Mouse (Mus musculus) common myeloid progenitor, adult 5-6 weeks (primary cell): ENCODE measurements around the gene Irf2bp1. TPM values are rescaled to one million over a fixed set of nuclear protein-coding genes. Genes with fewer than 3 reads are reported as not detected.

Source experiments
- ATAC-seq: replicated peaks from 2 replicates; pipeline ENCODE4 v1.8.0; 2016; ENCODE audit warnings: low read depth, mild to moderate bottlenecking, moderate TSS enrichment, inconsistent platforms; ENCODE audit not compliant: poor library complexity, severe bottlenecking
- total RNA-seq: library from RNA; stranded (forward); fragments of 200-1000, 187-1606 nt; gene quantifications from 2 replicates; pipeline ENCODE4 v1.2.3, GENCODE M21; 2017

Gene Irf2bp1
- total RNA-seq, 1 experiment from 2014 or later = 14.6 TPM

DNA sequence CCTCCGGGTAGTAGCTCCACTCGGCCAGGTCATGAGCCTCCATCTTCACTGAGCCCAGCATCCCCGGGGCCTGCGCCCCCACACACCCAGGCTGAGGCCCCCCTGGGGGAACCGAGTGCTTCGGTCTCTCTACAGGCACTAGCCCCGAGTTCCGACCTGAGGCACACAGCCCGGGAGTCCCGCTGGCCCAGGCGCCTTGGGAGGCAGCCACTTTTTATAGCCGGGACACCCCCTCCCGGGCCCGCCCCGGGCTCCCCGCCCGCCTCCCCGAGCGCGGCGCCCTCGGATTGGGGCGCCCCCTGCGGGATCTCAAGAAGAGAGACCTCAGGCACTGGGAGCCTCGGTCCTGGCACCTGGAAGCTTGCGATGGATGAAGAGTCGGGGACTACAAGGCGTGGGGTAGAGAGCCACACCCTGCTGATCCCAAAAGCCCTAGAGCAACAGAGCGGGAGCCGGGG is 19.5 kb downstream of the Irf2bp1 start, which contains the start of gene Foxa3:
Gene Foxa3 (minus strand): TSS at position 182 of the 458 bp plus-strand sequence.
- ATAC-seq = no peak; the same call in 1 of the 2 replicates

DNA sequence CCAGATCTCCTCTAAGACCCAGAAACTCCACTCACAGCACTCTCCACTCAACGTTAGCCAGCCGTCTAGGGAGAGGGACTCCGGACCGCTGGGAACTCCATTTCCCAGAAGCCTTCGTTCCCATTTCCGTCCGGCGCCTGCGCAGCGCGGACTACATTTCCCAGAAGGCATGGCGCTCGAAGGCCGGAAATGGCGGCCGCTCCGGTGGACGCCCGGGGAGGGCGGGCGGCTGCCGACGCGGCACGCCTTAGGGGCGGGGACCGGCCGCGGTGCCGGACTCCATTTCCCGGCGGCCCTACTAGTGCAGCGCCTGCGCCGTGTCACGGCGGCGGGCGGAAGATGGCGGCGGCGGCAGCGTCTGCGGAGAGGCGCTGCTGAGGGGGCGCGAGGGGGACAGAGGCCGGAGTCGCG is 20.3 kb downstream of the Irf2bp1 start, which contains the start of gene Sympk:
Gene Sympk (plus strand): TSS at position 282 of the 411 bp plus-strand sequence.
- ATAC-seq = peak; percentile 87

DNA sequence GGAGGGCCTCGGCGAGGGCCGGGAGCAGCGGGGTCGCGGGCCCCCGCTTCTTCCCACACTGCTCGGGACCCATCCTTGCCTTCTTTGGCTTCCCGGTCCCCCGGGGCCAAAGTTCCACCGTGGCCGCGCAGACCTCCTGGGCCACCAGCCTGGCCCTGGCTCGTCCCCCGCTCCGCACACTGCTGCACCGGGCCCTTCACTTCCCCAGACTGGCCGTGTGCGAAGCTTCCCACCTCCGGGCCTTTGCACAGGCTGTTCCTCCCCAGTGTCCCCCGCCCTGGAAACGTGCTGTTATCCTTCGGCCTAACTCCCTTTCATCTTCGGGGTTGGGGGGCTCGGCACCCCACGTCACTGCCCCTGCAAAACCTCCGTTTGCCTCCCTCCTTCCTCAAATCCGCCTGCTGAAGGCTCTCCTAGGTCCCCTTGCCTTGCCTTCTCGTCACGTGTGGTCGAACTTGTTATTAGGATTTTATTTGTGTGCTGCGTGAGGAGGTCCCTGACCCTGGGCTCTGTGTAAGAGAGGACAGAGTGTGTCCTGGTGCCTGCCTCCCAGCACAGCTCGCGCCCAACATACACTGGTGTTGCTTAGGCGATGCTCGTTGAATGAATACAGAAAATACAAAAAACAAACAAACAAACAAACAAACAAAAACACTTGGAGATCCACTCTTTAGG is 20.9 kb downstream of the Irf2bp1 start:
- ATAC-seq = 0 out of 2 replicates have a peak, but pooled peaks have one; percentile 8

DNA sequence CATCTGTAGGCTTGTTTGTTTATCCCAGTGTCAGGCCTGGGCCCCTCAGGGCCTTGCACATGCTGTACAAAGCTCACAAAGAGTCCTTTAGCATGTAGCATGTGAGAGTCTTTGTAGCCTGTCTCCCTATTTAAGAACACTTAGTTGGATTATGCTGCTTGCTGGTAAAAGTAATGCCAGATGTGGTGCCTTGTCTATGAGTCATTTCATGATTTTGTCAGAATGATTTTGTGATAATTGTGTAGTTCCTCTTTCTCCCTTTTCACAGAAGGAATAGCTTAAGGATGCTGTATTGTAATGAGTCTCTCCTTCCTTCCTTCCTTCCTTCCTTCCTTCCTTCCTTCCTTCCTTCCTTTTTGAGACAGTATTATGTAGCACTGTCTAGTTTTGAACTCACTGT is 24.2 kb downstream of the Irf2bp1 start:
- no peak; the same call in 1 of the 2 replicates for ATAC-seq

DNA sequence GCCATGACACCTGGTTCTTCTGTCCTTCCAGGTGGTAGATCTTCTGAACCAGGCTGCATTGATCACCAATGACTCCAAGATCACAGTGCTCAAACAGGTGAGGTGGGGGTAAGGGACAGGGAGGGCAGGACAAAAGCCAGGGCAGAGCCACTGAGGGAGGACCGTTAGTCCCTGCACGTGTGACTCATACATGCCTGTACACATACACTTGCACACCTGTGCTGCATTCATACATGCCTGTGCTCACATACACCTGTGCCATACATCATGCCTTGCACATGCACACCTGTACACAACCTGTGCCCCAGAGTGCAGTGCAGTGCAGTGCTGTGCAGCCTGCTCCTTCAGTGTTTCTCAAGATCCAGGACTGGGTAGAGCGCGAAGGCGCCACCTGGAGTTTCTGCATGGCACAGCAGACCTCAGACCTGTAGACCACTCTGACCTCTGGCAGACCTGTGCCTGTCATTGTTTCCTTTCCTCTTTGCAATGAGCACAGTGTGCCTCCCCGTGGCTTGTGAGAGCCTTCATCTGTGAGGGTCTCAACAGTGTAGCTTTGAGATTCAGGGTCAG is 25.3 kb downstream of the Irf2bp1 start:
- peak; percentile 84 for ATAC-seq

DNA sequence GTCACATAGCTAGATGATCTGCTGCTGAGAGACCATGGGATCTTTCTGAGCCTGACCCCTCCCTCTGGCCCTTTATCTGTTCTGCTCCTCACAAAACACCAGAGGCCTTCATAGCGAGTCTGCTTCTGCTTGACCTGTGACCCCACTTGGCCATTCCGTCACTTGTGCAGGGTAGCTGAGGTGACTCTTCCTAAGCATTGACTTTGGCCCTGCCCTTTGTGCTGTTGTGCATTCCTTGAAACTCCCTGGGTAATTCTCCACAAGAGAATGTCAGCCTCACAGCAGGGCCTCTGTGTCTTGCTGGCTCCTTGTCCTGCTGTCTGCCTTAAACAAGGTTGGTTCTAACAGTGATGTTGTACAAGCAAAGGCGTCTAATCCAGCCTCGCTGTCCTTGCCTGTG is 27.8 kb downstream of the Irf2bp1 start:
- no peak for ATAC-seq

DNA sequence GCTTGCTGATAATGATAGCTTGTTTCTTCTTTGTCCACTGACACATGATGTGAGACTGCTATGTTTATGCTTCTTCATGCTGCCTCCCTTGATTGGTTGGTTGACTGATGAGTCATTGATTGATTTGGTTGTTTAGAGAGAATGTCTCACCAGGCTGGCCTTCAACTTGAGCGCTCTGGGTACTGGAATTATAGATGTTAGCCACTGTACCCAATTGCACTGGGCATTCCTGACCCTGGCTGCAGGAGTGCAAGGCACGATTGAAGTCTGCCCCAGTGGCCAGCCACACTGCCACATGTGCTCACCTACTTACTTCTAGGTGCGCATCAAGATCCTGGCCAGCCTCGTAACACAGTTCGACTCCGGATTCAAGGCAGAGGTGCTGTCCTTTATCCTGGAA is 40.8 kb downstream of the Irf2bp1 start:
- ATAC-seq = no peak

DNA sequence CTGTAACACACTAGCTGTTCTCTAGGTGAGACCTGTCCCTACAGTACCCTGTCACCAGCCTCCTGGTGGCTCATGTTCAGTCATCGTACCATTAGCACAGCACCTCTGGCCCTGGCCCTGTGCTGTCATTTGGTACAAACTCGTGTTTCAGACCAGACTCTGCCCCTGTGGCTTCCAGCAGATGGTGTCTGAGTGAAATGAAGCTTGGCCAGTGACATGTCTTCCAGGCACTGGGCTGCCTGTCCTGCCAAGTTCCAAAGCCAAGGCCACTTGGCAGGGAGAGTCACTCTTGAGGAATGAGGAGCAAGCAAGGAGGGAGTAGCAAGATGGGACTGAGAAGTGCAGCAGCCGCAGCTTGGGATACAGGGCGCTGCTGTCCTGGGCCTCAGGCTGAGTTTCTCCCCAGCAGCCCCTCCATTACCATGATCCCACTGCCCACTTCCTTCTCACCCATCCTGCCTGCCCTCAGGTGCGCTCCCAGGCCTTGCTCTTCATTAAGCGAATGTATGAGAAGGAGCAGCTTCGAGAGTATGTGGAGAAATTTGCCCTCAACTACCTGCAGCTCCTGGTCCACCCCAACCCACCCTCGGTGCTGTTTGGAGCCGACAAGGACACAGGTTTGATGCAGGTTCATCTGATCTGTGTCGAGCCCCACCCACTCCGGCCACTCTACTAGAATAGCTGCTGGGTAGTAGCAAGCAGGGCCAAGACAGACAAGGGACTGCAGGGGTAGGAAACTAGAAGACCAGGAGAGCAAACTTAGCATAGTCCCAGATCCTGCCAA is 42.6 kb downstream of the Irf2bp1 start:
- no peak for ATAC-seq

DNA sequence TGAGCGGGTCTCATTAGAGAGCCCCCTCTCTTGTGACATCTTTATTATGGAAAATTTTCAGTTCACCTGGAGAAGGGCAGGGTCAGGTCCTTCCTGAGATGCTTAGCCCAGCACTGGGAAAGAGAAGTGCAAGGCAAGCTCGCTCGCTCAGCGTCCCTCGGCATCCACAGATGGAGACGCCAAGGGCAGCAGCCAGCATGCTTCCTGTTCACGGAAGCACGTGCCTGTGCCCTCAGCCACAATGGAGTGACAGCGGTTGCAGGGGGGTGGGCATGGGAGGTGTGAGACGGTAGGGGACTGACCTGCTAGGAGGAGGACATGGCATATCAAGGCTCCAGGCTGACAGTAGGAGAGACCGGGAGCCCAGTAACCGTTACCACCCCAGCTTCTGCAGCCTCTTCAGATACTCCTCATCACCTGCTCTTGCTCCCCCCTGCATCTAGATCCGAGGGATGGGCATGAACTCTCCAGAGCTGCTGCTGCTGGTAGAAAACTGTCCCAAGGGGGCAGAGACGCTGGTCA is 44.2 kb downstream of the Irf2bp1 start:
- peak; percentile 47; the same call in 1 of the 2 replicates for ATAC-seq

DNA sequence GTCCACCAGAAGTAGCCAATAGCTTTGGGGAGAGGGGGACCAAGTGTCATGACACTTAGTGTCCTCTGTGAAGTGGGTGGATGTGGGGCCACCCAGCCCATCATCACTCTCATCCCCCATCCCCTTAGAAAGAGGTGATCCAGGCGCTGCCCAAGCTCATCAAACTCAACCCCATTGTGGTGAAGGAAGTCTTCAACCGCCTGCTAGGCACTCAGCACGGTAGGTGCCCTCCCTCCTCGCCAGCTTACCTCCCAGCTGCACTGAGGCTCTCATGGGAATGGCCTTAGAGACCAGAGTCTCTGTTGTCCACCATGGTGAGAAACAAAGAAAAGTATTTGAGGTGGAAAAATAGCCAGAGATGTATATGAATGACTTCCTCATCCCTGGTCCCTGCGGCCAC is 45.4 kb downstream of the Irf2bp1 start:
- no peak for ATAC-seq

DNA sequence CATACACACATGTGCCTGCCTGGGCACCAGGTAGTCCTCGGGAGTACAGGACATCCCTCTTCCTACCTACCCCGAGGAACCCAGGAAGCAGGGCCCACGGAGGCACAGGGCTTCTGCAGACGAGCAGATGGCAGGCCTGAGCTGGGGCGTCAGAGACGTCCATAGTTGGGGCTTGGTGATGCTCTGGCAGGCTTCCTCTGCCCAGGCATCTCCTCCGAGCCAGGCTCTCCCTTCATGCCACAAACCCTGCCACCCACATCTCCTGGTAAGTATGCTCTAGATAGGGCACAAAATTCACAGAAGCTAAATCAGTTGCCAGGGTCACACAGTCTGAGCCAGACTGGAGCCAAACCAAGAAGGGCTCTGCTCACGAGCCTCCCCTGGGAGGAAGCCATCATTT is 46.3 kb downstream of the Irf2bp1 start:
- no peak for ATAC-seq

DNA sequence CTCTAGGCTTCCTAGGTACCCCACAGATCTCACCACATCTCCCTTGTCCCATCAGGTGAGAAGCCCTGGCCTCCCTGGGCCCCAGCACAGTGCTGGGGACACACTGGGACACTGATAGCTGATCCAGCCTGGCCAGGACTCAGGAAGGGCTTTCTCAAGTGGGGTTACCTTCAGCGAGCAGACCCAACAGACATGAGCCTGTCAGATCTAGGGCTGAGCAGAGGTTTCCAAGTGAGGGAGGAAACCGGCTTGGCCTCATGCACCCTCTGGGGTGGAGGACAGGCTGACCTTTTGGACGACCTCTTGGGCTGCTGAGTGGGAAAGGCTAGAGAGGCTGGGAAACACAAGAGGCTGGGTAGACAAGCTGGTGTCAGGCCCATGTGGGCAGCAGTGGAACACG is 47.3 kb downstream of the Irf2bp1 start:
- ATAC-seq = no peak

DNA sequence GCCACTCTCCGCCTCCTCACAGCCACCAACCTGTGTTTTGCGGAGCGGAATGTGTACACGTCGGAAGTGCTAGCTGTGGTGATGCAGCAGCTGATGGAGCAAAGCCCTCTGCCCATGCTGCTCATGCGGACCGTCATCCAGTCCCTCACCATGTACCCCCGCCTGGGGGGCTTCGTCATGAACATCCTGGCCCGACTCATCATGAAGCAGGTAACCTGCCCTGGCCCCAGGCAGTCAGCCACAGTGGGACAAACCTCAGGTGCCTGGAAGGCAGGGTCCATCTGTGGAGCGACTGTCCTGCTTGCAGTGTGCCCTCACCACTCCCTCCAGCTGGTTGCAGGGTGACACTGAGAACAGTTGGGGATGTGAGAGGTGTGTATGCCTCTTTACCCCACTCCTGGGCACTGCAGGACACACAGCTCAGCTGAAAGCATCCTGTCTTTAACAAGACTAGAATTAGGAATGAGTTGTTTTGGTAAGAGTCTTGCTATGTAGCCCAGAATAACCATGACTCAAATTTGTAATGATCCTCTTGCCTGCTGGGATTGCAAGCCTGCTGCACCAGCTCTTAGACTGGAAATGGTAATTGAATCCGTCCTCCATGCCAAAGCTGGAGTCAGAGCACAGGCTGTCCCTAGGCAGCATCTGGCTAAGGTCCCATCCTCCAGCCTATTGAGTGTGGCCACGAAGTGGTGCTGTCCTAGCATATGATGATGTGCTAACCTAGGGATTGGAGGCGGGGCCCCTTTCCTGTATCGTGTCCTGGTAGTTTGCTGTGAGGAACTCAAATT is 48.7 kb downstream of the Irf2bp1 start:
- no peak for ATAC-seq

DNA sequence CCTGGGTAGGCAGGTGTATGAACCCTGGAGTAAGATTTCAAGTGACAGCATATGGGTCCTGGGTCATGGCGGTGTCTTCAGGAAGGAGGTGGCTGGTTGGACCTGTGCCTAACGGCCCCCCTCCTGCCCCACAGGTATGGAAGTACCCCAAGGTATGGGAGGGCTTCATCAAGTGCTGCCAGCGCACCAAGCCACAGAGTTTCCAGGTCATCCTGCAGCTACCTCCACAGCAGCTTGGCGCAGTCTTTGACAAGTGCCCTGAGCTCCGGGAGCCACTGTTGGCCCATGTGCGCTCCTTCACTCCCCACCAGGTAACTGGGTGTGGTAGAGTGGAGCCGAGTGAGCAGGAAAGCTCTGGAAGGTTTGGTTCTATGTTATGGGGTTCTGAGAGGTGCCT is 49.3 kb downstream of the Irf2bp1 start:
- no peak for ATAC-seq

DNA sequence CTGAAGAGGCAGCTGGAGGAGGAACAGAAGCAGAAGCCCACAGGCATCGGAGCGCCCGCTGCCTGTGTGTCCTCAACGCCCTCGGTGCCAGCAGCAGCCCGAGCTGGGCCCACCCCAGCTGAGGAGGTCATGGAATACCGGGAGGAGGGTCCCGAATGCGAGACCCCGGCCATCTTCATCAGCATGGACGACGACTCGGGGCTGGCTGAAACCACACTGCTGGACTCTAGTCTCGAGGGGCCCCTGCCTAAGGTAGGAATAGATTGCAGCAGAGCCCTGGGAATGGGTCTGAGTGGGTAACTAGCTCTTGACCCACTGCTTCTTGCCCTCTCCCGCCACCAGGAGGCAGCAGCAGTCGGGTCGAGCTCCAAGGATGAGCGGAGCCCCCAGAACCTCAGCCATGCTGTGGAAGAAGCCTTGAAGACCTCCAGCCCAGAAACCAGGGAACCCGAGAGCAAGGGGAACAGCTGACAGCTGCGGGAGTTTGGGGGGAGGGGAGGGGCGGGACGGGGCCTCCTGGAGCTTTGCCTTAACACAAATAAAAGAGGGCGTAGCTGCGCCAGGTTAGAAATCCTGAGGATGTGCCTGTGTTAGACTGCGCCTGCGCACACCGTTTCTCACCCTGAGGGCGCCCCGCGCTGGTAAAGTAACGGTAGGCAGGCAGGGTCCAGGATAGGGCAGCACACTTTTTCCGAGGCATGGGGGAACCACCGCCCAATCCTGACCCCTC is 50.4 kb downstream of the Irf2bp1 start, which contains the start of gene Rsph6a:
Gene Rsph6a (plus strand): TSS at position 644 of the 730 bp plus-strand sequence.
- ATAC-seq = peak; percentile 52

DNA sequence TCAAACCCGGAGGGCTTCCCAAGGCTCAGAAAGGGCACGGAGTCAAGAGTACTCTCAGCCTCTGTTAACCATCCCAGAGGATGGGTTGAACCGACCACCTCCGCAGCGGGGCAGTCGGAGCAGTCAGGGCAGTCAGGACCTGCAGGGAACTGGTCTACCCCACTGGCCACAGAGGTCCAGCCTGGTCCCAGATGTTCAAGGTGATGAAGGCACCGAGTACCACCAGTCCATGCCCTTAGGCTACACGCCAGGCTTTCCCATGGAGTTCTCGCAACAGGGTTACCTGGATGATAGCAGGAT is 50.9 kb downstream of the Irf2bp1 start:
- ATAC-seq = no peak

DNA sequence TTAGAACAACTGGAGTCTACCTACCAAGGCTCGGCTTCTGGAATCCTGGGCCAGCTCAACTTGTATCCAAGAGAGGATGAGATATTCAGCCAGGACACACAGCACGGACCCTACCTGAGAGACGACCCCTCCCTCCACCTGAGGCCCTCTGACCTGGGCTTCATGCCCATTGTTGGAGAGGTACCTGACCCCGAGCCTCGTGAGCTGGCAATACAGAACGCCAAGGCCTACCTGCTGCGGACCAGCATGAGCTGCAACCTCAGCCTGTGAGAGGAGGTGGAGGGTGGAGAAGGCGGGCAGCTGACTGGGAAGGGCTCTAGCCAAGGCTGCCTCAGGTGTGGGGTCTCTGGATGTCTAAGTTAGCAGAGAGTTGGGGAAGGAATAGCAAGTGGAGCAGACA is 51.3 kb downstream of the Irf2bp1 start:
- no peak for ATAC-seq
